Mouse (Mus musculus) retina, postnatal 1 day (tissue): Measurements from ENCODE around the gene Gcm1.

Experiments used
- DNase-seq: peaks from one replicate; pipeline ENCODE4 v3.0.0-alpha.2; 2012

Gene Gcm1

DNA sequence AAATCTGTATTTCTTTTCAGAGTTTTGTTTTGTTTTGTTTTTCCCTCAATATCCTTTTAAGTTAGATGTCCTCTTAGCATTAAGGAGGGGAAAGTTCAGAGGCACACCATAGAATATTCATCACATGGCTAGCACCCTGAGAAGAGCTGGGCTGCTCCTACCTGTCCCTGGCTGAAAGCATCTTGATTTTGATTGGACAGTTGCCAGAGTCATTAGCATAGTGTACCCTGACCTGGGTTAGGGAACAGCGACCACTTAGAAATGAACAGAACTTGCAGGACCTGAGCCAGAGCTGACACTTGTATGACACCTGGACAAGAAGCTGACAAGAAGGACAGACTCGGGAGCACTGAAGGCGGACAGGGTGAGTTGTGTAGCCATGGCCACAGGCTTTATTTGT is at the start of gene Gcm1:
Gene Gcm1 (plus strand): TSS at position 248 of the 400 bp plus-strand sequence.
- DNase-seq, result no peak

DNA sequence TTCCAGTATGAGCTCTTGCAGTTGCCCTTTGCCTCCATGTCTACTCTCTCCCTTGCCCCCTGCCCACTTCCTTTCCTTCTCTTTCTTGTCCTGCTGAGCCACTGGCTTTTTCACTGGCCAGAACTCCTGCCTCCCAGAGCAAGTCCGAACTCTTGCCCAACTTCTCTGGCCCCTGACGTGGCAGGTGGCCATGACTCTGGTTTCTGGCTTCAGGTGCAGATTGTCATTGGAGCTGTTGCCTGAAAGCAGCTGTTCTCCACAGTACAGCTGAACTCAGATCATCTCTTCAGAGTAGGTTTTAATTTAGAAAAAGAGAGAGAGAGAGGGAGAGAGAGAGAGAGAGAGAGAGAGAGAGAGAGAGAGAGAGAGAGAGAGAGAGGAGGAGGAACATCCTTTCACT is 48.4 kb upstream of the Gcm1 start:
- DNase-seq, result no peak

DNA sequence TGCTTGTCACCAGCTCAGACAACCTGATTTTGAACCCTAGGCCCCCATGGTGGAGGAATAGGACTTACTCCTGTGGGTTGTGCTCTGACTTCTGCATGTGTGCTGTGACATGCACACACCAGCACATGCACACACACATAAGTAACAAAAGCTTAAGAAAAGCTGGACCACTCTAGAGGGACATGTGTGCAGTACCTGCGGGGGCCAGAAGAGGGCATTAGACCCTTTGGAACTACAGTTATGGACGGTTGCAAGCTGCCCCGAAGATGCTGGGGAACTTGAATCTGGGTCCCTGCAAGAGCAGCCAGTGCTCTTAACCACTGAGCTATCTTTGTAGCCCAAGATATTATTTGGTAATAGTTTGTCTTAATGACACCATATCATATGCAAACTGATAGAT is 46.2 kb upstream of the Gcm1 start:
- DNase-seq, result peak; percentile 47

DNA sequence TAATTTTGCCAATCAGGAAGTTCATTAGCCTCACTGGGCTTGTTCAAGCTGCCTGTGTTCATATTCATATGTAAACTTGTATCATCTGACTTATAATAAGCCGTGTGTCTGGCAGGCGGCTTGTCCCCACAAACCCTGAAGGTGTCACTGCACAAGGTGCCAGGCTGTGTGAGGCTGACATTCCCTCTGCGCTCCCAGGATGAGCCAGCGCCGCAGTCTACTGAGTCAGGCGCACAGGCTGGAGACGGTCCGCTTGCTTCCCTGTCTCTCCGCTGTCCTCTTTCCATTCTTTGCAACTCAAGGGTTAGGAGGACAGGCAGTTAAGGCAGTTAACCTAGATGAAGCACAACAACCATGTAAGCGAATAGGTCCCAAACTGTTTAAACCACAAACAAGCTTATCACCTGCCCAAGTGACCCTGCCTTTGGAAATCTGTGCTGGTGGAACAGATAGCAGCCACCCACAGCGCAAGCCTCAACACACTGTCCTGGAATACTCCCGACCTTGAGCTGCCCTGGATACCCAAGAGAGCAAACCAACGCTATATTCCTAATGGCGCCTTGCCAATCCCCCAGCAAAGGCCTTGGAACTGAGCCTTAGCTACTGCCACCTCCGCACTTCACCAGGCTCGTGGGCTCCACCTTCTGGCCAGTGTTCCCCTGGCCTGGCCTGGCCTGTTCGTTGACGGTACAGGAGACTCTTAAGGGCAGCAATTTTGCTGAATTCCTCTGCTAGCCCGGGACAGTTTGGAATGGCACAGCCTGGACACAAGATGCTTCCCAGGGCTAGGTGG is 45.3 kb upstream of the Gcm1 start:
- DNase-seq, result peak; percentile 89

DNA sequence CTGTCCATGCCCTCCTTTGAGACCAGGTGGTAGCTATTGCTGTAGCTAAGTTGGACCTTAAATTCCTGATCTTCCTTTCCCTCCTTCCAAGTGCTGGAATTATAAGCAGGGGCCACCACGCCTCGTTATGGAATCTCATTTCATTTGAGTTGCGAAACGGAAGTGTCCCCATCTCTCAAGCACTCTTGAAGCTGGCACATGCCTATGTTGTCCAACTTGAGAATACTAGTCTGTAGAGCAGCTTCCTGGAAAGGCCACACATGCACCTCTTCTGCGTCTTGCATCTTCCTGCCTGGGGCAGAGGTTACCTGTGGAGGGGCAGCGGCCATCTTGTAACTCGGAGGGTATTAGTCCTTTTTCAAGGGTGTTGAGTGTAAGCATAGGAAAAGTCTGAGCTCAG is 42.3 kb upstream of the Gcm1 start:
- no peak for DNase-seq

DNA sequence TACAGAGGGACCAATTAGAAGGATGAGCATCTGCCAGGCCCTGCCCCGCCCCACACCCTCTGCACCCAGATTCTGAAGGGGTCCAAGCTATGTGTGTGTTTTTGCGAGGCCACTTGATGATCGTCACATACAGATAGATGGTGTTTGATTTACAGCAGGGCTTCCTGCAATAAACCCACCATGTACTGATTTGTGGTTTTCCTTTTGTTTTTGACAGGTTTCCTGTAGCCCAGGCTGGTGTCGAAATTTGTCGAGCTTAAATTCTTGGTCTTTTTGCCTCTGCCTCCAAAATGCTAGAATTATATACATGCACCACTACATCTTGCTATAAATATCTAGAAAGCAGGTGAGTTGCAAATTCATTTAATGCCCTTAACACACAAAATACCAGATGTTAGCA is 41.5 kb upstream of the Gcm1 start:
- DNase-seq, result no peak

DNA sequence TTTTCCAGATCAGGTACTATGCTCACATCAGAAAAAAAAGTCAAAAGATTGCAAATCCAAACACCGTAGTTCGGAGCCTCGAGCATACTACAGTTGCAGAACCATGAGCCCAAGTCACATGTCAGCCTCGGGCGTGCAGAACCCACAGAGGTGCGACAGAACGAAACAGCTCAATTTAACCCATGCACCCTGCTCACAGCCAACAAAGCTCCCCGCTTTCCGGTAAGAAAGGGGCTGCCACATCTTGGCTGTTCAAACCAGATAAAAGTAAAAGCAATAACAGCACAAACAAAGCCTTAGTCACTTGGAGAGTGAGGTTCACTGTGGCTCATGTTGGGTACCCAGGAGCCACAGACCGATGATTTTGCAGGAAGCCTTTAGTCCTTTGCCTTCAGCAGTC is 41.0 kb upstream of the Gcm1 start:
- DNase-seq, result no peak

DNA sequence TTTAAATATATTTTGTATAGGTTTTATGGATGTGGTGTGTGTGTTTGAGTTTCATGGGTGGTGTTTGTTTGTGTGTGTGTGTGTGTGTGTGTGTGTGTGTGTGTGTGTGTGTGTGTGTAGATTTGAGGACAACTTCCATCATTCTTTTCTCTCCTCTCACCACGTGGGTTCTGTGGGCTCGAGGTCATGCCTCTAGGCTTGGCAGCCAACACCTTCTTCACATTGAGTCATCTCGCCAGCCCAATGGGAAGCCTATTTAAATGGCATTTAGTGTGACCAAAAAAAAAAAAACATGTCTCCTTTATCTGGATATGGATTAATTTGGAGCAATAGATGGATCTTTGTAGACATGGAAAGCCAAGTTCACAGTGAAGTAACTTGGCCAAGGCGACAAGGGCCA is 39.7 kb upstream of the Gcm1 start:
- DNase-seq, result no peak

DNA sequence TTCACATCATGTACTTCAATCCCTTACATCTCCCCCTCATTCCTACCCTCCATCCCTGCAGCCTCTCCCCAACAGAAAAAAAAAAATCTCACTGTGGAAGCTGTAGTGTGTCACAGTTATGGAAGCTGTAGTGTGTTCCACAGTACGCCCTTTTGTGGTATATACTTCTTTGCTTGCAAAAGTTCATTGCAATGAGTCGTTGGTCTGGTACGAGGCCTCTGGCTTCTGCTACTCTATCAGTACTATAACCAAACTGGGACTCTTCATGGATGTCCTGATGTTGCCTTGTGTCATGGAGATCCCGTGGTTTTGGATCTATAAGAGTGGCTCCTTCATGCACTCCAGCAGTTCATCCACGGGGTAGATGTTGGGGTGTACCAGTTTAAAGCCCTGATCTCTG is 39.0 kb upstream of the Gcm1 start:
- no peak for DNase-seq

DNA sequence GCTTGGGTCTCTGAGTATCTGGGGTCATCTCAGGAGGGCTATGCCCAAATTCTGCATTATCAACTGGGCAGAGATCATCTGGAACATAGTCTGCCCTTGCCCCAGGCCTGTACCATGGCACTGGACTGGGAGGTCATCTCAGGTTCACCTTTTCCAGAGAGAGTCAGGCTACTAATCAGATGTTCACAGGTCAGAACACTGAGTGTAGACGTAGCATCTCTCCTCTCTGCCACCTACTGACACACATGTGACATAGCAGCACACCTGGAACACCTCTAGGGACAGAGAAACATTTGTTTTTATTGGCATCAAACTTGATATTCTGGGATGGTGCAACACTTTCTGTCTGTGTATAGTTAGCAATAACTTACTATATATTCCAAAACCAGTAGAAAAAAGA is 37.9 kb upstream of the Gcm1 start:
- DNase-seq, result no peak

DNA sequence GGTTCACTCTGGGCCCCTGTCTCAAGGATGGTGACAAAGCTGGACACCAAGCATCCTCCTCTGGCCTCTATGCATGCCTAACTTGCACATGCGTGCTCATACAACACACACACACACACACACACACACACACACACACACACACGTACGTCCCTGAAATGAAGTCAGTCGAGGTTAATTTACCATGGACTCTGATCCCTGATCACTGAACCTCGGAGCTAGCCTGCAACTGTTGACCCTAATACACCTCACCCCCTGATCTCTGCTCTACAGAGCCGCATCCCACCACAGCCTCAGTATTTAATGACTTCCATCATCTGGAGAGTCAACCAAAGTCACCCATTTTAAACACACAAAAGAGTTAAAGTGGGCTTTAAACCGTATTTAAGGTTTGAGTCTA is 35.9 kb upstream of the Gcm1 start:
- DNase-seq, result no peak

DNA sequence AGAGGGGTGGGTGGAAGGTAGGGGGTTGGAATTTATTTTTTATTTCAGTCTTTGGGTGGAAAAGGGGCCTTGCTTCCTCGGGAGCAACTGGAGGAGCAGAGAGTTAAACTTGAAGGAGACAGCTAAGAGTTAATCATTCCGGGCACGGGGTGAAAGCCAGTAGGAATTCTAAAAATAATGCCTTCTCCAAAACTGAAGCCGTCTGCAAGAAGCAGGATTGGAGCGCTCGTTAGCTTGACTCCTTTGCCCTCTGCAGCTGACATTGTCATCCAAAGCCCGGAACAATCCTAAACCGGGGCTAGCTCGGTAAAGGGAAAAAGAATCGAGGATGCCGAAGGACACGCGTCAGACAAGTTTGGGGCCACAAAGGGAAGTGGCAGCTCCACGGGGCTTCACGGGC is 35.4 kb upstream of the Gcm1 start:
- peak; percentile 21 for DNase-seq

DNA sequence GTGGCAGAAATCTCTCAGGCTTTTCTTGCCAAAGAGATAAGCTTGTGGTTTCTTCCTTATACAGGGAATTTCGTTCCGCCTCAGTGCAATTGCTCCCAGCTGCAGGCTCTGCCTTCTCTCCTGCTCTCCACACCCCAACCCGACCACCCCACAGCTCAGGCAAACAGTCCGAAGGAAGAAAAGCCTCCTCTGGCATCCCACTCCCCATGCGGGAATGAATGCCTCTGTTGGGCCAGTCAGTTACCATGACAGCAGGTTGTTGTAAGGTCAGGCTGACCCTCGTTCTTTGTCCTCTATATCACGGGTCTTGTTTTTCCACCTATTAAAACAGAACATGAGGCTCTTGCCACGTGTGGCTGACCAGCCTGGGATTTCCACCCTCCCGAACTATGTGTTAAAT is 30.5 kb upstream of the Gcm1 start:
- DNase-seq, result peak; percentile 67

DNA sequence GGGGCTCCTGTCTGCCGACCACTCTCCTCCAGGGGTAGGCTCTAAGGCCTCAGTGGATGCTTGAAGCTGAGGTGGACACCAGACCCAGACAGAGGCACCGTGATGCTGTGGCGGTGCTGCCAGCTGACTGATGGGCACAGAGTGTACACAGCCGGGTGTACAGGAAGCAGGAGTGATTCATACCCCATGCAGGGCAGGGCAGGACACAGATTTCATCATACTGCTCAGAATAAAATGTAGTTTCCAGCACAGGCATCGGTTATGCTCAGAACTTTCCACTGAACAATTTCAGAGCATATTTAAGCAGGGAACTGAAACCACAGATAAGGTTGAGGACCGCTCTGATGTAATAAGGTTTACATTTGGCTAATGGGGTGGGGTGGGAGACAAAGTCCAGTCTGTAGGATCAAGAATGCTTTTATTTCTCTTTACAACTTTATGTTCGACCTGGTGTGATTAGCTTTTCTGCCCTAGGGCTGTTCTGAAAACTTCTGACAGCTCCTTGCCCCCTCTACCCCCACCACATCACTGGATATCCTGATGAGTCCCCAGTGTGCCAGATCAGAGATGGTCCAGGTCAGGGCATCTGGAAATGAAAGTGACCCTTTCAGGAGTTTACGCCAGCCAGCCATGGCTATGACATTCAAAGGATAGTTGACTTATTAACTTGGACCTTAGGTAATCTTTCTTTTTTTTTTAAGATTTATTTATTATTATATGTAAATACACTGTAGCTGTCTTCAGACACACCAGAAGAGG is 29.4 kb upstream of the Gcm1 start:
- DNase-seq, result no peak

DNA sequence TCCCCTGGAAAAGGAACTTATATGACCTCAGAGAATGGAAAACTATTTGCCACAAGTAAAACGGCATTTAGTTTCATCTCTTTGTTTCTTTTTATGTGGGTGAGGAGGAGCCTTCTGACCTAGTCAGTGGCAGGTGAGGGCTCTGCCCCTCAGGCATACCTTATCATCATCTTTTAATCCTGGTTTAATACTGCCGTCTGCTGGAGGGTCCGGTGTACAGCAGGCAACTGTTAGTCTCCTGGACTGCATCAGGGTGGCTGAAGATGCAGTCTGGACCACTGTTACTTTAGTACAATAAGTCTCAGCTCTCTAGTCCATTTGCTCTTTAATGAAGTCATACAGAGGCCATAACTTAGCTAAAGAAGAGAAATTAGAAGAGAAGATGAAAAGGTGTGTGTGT is 26.9 kb upstream of the Gcm1 start:
- peak; percentile 68 for DNase-seq

DNA sequence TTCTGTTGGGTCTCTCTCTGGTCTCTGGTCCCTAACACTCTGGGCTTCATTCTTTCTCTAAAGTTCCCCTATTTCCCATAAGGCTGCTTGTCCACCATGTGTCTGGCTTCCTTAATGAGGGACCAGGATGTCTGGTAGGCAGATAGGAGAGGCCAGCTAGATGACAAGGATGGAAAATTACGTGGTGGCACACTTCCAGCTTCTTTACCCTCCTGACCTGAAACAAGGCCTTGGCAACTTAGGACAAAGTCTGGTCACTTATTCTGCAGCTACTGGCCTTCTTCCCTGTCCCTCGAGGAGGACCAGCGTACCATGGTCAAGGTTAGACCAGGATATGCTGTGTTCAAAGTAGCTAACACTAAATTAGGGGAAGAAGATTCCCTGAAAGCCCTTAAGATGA is 24.6 kb upstream of the Gcm1 start:
- DNase-seq, result no peak

DNA sequence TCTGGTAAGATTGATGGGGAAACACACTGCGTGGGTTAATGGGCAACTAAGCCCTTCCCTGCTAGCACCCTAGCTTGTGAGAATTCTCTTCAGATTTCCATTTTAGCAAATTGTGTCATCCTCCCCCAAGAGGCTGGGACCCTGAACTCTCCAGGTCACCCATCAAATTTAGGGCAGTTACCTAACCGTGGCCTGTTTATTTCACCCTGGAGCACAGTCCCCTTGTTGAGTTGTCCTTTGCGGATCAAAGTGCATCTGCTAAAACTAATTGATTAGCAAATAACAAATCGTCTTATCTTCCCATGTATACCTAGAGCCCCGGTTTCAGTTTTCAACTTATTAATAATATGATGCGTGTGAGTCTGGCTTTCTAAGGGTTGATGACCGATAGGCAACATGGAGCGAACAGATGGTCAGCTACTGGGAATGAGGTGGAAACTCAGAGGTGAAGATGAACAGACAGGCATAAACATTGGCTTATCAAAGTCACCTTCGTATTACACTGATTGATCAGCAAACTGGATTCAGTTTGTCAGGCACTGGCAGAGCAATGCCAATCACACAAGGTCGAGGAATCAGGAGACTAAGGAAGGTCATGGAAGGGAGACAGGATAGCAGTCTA is 20.8 kb upstream of the Gcm1 start:
- no peak for DNase-seq

DNA sequence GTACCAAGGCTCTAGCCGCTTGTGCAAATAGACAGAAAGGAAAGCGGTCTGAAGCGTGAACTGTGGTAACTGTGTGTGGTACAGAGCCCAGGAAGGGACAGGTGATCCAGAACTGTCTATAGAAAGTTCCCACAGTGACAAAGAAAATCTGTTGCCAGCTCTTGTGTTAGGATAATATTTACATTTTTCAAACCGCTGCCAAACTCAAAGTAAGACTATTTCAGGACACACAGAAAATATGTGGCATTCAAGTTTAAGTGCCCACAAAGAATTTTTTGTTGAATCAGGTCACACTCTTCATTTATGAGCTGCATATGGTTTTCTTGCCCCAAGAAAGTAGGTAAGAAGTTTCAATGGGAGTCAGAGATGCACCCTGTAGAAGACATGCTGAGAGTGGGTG is 18.8 kb upstream of the Gcm1 start:
- DNase-seq, result no peak

DNA sequence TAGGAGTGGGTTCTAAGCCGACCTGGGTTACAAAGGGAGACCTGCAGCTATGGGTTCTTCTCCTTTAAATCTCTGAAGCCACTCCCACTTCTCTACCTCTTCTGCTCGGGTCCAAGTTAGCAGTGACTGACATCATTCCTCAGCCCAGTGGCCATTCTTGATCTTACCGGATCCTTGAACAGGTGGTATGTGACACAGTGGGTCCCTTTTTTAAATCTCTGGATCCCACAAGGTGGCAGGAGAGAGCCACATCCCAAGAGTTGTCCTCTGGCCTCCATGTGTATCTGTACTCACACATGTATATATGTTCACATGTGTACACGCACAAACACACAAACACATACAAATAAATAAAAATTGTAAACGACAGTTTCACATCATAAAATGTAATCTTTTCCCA is 16.4 kb upstream of the Gcm1 start:
- no peak for DNase-seq

DNA sequence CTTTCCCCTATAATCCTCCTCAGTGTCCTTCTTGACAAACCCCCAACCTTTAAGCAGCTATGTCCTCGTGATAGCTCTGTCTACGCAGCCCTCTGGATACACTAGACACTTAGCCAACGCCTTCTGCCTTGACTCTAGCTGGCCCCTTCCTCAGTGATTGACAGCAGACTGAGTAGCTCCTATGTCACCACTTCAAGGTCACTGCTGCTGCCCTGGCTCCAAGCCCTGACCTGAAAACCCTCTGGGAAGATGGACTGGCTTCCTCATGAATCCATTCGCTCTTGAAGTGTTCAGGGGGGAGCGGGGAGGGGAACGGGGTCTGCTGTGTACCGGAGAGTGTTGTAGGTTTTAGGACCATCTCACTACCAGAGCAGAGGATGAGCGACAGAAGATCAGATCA is 15.9 kb upstream of the Gcm1 start:
- no peak for DNase-seq

DNA sequence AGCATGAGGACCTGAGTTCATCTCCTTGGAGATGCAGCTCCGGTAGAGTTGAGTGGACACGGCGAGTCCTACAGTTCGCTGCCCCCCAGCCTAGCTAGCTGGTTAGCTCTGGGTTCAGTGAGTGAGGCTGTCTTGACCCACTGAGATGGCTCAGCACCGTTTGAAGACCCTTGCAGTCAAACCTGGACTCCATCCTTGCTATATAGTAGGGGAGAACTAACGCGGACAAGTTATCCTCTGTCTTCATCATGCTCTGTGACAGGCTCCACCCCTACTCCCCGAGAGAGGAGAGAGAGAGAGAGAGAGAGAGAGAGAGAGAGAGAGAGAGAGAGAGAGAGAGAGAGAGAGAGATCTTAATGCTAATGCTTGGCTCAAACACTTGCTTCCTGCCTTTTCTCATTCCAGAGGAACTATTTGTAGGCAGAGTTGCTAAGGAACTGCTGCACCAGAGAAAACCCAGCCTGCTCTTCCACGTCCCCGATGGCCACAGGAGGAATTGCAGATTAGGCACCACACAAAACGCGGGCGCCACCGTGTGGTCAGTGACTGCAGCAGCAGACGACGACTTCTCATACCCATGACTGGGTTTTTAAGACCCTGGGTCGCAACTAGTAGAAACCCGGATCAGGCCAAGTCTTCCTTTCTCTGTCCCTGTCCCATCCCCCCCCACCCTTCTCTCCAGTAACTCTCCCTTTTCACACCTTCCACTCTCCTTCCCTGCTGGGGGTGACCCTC is 12.8 kb upstream of the Gcm1 start:
- DNase-seq, result peak; percentile 92

DNA sequence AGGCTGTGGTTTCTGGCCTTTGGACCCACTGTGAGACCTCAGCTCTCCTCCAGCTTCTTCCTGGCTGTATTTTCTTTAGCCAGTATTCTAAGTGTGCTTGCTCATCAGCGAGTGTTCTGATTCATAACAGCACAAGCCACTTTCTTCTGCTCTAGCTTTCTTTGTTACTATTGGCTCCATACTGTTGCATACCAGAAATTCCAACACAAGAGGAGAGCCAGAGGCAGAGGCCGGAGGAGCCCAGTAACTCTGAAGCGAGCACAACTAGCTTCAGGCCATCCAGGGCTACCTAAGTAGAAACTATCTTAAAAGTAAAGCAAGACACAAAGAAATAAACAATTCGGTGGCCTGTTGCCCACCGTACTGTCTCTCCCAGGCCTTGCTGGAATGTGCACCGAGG is 6.6 kb upstream of the Gcm1 start:
- DNase-seq, result no peak

DNA sequence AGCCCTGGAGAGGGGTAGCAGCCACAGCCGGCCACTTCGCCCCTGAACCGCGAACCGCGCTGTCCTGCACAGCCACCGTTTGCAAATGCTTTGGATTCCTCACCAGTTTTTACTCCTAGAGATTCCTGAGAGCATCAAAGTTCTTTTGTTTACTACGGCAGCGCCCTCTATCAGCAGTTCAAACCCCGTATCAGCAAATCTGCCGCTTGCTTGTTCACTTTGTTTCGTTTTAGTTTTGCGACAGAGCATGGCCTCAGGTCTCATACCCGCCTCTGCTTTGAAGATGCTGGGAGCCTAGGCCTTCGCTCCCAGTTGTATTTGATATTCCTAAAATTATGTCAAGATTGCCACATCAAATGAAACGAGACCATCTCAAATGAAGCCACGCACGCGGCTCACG is 5.0 kb upstream of the Gcm1 start:
- DNase-seq, result no peak
